Mouse (Mus musculus): ENCODE measurements around the gene Spice1. TPM values are rescaled to one million over a fixed set of nuclear protein-coding genes. Genes with fewer than 3 reads are reported as not detected.

Gene Spice1
- 4.8 and 6.5 TPM in 2 replicates for polyA plus RNA-seq (2012; ENCODE audit: low replicate concordance)

GRCm38 (mm10) chr16:44347071-44347901 lies at the start of gene Spice1:
TSS of gene Spice1 (plus strand) at chr16:44347121.

GRCm38 (mm10) chr16:44332861-44333284 lies 14.0 kb upstream of the Spice1 start, which contains the start of gene Sidt1:
TSS of gene Sidt1 (minus strand) at chr16:44333196.

GRCm38 (mm10) chr16:44394577-44395243 lies 47.8 kb downstream of the Spice1 start, which contains the start of gene Cfap44:
TSS of gene Cfap44 (plus strand) at chr16:44394796.

Other genes with a start within 250 kb of the Spice1 start
- 1.6 and 4.2 TPM in 2 replicates for gene Atp6v1a, start 207.4 kb upstream of the Spice1 start, polyA plus RNA-seq (2012; ENCODE audit: low replicate concordance)
- gene Naa50, start 207.3 kb upstream of the Spice1 start, polyA plus RNA-seq (2012; ENCODE audit: low replicate concordance), result 13.7 and 18.7 TPM in 2 replicates
- 6.7 and 10.0 TPM in 2 replicates for gene Usf3, start 173.9 kb upstream of the Spice1 start, polyA plus RNA-seq (2012; ENCODE audit: low replicate concordance)
- 29.7 and 89.7 TPM in 2 replicates for gene Sidt1, start 13.9 kb upstream of the Spice1 start, polyA plus RNA-seq (2012; ENCODE audit: low replicate concordance)
- gene Cfap44, start 47.7 kb downstream of the Spice1 start, polyA plus RNA-seq (2012; ENCODE audit: low replicate concordance), result not detected in 2 replicates
- gene Boc, start 211.8 kb downstream of the Spice1 start, polyA plus RNA-seq (2012; ENCODE audit: low replicate concordance), result 0.03 and 0.07 TPM in 2 replicates

All from hematopoietic multipotent progenitor cell, adult 10-12 weeks (in vitro differentiated cells).